Mouse (Mus musculus): ENCODE data around the gene Pla2g12b.
"Not testable (repeated sequence)": the region's sequence is repeated elsewhere in the genome, so short reads cannot be mapped to it uniquely, and the experiment has no call there.

The Pla2g12b gene

GRCm38 (mm10) chr10:59402899-59403792 is at the start of gene Pla2g12b:
Gene Pla2g12b, plus strand, starts transcription at chr10:59403660.
- in situ Hi-C loops (cut with MboI, MseI) = no loop called here

GRCm38 (mm10) chr10:59354120-59354519 is 49.3 kb upstream of the Pla2g12b start:
- in situ Hi-C loops (cut with MboI, MseI) = loop anchor here (5.0 kb wide), 1 partner anchor 57 kb away; no protein-coding TSS in a partner anchor

GRCm38 (mm10) chr10:59355020-59355419 is 48.4 kb upstream of the Pla2g12b start:
- in situ Hi-C loops (cut with MboI, MseI) = no loop called here

GRCm38 (mm10) chr10:59358744-59359143 is 44.7 kb upstream of the Pla2g12b start:
- in situ Hi-C loops (cut with MboI, MseI) = no loop called here

- in situ Hi-C loops (cut with MboI, MseI) = no loop called here
These were observed 40.3 kb upstream of the Pla2g12b start for GRCm38 (mm10) chr10:59363208-59363607.

- in situ Hi-C loops (cut with MboI, MseI) = no loop called here
These were observed 38.9 kb upstream of the Pla2g12b start for GRCm38 (mm10) chr10:59364551-59364950.

GRCm38 (mm10) chr10:59365804-59366589 is 37.5 kb upstream of the Pla2g12b start:
- in situ Hi-C loops (cut with MboI, MseI) = no loop called here

- in situ Hi-C loops (cut with MboI, MseI) = no loop called here
These were observed 36.7 kb upstream of the Pla2g12b start for GRCm38 (mm10) chr10:59366746-59367145.

GRCm38 (mm10) chr10:59367206-59367605 is 36.3 kb upstream of the Pla2g12b start:
- in situ Hi-C loops (cut with MboI, MseI) = no loop called here

GRCm38 (mm10) chr10:59368729-59369128 is 34.7 kb upstream of the Pla2g12b start:
- in situ Hi-C loops (cut with MboI, MseI) = no loop called here

GRCm38 (mm10) chr10:59369426-59369825 is 34.0 kb upstream of the Pla2g12b start:
- in situ Hi-C loops (cut with MboI, MseI) = no loop called here

- in situ Hi-C loops (cut with MboI, MseI) = loop anchor here (5.0 kb wide), 1 partner anchor 434 kb away; no protein-coding TSS in a partner anchor
These were observed 25.6 kb upstream of the Pla2g12b start for GRCm38 (mm10) chr10:59377906-59378305.

- in situ Hi-C loops (cut with MboI, MseI) = loop anchor here (5.0 kb wide), 1 partner anchor 434 kb away; no protein-coding TSS in a partner anchor
These were observed 24.7 kb upstream of the Pla2g12b start for GRCm38 (mm10) chr10:59378728-59379127.

GRCm38 (mm10) chr10:59379927-59380326 is 23.5 kb upstream of the Pla2g12b start:
- in situ Hi-C loops (cut with MboI, MseI) = loop anchor here (5.0 kb wide), 1 partner anchor 432 kb away; no protein-coding TSS in a partner anchor

- in situ Hi-C loops (cut with MboI, MseI) = no loop called here
These were observed 23.0 kb upstream of the Pla2g12b start for GRCm38 (mm10) chr10:59380411-59380821.

- in situ Hi-C loops (cut with MboI, MseI) = not testable (repeated sequence)
These were observed 21.9 kb upstream of the Pla2g12b start for GRCm38 (mm10) chr10:59381563-59381962.

- in situ Hi-C loops (cut with MboI, MseI) = no loop called here
These were observed 16.5 kb upstream of the Pla2g12b start for GRCm38 (mm10) chr10:59386951-59387350.

- in situ Hi-C loops (cut with MboI, MseI) = no loop called here
These were observed 13.8 kb upstream of the Pla2g12b start for GRCm38 (mm10) chr10:59389652-59390051.

GRCm38 (mm10) chr10:59391907-59392306 is 11.6 kb upstream of the Pla2g12b start:
- in situ Hi-C loops (cut with MboI, MseI) = no loop called here

GRCm38 (mm10) chr10:59395461-59395860 is 8.0 kb upstream of the Pla2g12b start, which contains the start of gene Gm10273:
Gene Gm10273, plus strand, starts transcription at chr10:59395632.
- in situ Hi-C loops (cut with MboI, MseI) = not testable (repeated sequence)

GRCm38 (mm10) chr10:59403793-59404149 is 311 bp downstream of the Pla2g12b start:
- in situ Hi-C loops (cut with MboI, MseI) = no loop called here

- in situ Hi-C loops (cut with MboI, MseI) = no loop called here
These were observed 5.0 kb downstream of the Pla2g12b start for GRCm38 (mm10) chr10:59408499-59408898.

Data from T-helper 1 cell (primary cell).